Mouse (Mus musculus) thymus, postnatal 25 days (tissue): ENCODE measurements at regions not wholly inside any gene's neighbourhood (a gene's known extent, or its start where the extent isn't known, plus 50 kb on each side); places are given as distances from the start of the nearest gene placed in this dataset.

ENCODE experiments used
- DNase-seq: peaks from one replicate; pipeline ENCODE4 v3.0.0; 2022

- no peak for DNase-seq
These were observed 62.7 kb upstream of the Gm15217 start for GRCm38 (mm10) chr14:46316521-46316920.

- no peak for DNase-seq
These were observed 61.7 kb upstream of the Gm15217 start for GRCm38 (mm10) chr14:46317406-46318045.

- no peak for DNase-seq
These were observed 51.1 kb upstream of the Gm15217 start for GRCm38 (mm10) chr14:46328064-46328463.
